Mouse (Mus musculus): ENCODE results near the gene Gm45521.

Gene Gm45521

DNA sequence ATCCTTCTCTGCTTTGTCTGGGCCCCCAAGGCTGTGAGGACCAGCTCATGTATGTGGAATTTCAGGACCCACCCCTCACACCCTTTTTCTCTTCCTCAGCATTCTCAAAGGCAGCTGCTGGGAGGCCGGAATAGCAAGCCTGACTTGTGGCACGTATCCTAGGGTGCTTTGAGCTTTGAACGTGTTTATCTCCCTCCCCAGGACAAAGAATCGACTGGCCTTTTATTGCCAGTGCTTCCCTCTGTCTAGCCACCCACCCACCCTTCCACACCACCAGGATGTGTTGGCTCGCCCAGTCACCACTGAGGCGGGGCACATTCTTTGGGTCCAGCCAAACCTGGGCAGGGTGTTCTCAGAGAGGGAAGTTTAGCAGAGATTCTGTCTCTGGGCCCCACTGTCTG is 3.0 kb upstream of the Gm45521 start:
- no peak for DNase-seq

DNA sequence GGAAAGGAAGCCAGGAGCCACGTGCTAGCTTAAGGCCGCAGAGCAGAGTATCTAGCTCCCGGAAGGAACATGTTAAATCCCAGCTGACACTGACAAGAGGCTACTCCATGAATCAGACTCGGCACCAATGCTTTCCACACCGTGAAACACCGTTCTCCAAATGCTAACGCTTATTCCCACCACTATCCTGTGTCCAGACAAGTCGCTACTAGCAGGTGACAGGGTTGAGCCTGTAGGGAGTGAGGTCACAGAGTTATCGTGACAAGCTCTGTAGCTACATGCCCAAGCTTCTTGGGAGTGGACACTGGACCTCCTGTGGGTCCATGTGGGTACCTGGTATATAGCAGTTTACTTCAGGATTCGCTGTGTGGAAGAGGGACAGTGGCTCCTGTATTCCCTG is 661 bp upstream of the Gm45521 start:
- no peak for DNase-seq

GRCm38 (mm10) chr14:7960616-7961015 is 3.5 kb downstream of the Gm45521 start:
- peak; percentile 57 for DNase-seq

GRCm38 (mm10) chr14:7961714-7962113 is 4.6 kb downstream of the Gm45521 start:
- DNase-seq = no peak

DNA sequence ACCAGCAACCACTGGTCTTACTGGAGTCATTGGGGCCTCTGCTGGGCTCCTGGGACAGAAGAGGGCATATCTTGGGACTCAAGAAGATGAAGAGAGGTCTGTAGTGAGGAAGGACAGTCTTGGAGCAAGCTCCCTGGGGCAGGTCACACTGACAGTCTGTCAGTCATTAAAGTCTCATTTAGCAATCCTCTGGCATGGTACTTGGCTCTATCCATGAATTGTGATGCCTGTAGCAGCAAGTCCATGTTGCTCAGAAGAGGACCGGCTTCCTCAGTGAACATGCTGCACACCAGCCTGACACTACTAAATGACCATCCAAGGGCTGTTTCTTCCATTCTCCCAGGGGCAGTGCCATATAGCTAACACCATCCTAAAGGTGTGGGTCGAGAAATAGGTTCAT is 5.5 kb downstream of the Gm45521 start:
- no peak for DNase-seq

GRCm38 (mm10) chr14:7963160-7963559 is 6.1 kb downstream of the Gm45521 start:
- no peak for DNase-seq

- DNase-seq = peak; percentile 86
These were observed 7.3 kb downstream of the Gm45521 start for GRCm38 (mm10) chr14:7964219-7964889.

DNA sequence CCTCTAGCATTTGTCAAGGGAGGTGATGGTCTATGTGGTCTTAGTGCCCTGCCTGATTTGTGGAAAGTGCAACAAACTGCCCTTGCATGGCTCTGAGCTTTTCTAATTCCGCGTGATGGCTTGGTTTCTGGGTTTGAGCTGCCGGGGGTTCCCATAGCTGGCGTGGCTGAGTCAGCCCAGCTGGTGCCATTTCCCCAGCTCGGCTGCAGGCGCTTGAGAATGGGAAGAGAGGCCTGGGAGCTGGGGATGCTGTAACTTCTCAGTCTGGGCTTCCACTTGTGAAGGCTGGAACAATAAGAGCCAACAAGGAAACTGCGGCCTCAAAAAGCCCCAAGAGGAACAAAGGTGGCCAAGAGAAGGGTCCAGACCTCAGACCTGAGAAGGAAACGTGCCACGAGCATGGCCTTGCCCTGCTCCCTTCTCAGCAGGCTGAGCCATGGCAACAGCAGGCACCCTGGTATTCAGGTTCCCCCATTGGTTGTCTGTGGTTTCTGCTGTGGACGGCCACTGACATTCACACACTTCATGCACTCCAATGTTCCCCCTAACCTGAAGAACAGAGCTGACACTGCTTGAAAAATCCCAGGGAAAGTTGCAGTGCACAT is 14.9 kb downstream of the Gm45521 start:
- DNase-seq = no peak

DNA sequence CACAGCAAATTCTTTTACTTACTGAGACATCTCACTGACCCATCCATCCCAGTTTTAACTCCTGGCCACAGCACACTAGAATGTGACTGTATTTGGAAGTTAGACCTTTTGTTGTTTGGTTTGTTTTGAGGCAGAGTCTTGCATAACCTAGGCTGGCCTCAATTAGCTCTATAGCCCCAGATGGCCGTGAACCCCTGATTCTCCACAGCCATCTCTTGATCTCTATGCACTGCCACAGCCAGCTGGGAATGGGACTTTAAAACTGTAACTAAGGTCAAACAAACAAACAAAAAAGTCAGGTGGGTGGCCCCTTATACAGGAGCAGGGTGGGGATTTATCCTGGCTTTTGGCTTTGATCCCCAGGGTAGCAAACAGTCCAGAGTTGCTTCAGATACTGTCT is 17.6 kb downstream of the Gm45521 start:
- DNase-seq = no peak

GRCm38 (mm10) chr14:7975177-7975576 is 18.1 kb downstream of the Gm45521 start:
- no peak for DNase-seq

- DNase-seq = no peak
These were observed 20.4 kb downstream of the Gm45521 start for GRCm38 (mm10) chr14:7977471-7977870.

- no peak for DNase-seq
These were observed 21.1 kb downstream of the Gm45521 start for GRCm38 (mm10) chr14:7978183-7978582.

DNA sequence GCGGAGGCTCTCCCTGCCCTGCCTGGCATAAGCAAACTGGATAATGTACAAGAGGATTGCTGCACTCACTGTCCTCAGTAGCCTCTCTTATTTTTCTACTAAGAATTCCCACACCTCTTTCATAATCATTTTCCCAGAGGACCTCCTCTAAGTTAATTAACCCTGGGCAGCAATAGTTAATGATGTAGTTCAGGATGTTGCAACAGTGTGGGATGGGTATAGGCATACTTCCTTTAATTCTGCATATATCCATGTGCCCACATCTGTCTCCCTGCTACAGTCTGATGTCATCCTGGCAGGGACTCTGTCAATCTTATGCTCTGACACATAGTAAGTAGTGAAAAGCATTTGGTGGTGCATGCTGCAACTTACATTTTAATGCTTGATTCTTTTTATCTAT is 24.1 kb downstream of the Gm45521 start:
- no peak for DNase-seq

DNA sequence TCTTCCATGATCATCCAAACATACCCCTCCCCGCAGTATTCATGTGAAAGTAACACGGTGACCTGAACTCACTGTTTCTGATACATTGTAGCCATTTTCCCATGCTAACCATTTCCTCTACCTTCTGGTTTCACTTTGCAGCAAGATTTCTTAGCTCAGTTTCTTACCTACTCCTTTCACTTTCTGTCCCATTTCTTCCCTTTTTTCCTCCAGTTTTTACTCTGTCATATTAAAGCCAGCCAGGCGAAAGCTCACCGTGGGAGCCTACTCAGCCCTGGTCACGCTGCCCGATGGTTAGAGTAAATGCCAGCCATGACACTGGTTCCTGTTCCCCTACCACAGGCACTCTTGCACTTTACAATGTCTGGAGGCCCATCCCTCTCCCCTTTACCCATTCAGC is 29.8 kb downstream of the Gm45521 start:
- DNase-seq = no peak

DNA sequence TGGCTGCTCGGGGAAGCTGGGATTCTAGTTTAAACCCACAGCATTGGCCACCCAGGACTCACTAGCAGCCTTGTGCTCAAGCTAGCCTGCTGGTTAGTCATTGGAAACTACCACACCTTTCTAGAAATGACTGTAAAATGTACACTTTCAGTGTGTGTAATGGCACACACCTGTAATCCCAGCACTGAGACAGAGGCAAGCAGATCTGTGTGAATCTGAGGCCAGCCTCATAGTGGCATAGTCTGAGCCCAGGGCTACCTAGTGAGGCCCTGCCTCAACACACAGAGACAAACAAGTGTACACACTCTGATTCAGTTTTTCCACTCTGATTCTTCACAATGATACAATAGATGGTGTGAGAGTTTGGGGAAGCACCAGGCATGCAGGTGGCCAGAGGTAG is 32.3 kb downstream of the Gm45521 start:
- no peak for DNase-seq

GRCm38 (mm10) chr14:7989961-7990360 is 32.9 kb downstream of the Gm45521 start:
- no peak for DNase-seq

DNA sequence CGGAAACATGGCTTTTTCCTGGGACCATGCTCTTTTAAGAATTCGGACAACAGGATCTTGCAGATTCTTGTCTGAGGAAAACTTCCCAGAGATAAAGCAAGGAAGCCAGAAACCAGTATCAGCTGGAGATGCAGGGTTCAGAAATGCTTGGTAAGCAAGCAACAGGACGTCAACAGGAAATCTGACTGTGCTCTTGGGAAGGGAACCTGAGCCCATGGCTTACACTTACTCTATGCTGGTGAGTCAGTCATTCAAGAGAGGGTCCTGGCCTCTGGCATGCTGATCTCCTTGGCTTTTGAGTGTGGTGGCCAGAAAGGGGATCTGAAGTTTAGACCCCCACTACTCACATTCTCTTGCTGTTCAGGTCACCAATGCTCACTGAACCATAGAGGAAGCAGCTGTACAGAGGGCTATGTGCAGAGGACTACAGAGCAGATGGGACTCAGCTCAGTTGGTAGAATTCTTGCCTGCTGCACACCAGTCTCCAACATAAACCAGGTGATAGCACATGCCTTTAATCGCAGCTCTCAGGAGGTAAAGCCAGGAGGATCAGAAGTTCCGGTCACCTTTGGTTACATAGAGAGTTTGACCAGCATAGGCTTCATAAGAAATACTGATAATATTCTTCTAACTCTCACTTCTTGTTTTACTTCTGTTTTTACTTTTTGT is 34.2 kb downstream of the Gm45521 start:
- DNase-seq = no peak

DNA sequence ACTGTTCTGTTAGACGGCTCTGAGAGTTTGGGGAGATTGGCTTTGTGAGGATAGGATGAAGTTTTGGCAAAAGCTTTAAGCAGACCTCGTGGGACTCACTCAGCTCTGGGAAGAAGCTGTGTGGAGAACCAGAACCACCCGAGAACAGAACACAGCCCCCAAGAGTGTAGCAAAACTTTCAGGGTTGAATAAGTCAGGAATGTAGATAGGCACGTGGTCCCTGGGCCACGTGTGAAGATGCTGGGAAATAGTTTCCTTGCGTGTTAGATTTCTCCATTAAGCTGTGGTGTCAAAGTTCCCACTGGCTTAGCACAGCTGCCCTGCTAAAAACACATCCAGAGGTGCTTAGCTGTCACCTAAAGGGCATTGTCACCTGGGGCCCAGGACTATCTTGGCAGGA is 35.1 kb downstream of the Gm45521 start:
- no peak for DNase-seq

- DNase-seq = no peak
These were observed 37.2 kb downstream of the Gm45521 start, which contains the start of gene Dnase1l3 for GRCm38 (mm10) chr14:7994271-7994767. Gene Dnase1l3 (minus strand): TSS chr14:7994573.

- DNase-seq = peak; percentile 93
These were observed 40.2 kb downstream of the Gm45521 start for GRCm38 (mm10) chr14:7997255-7997696.

- DNase-seq = no peak
These were observed 41.9 kb downstream of the Gm45521 start for GRCm38 (mm10) chr14:7999030-7999429.

DNA sequence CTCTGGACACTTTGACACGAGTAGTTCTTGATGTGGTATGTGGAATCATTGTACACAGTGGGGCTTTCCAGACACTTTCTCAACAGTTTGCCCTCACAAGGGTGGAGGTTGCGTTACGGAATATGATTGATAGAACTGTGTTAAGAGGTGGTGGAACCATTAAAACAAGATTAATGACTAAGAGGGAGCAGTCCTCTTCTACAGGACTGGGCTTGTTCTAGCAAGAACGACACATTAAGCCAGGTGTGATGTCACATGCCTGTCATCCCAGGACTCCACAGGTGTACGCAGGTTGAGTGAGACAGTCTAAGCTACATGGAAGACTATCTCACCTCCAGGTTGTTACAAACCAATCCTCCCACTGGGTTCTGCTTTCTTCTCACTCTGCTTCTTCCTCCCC is 42.3 kb downstream of the Gm45521 start:
- no peak for DNase-seq

GRCm38 (mm10) chr14:8000247-8000646 is 43.2 kb downstream of the Gm45521 start:
- DNase-seq = no peak

Data from cerebellum, adult 9-10 months (tissue).